ENCODE assay signal across 7 mouse cellular contexts in the genomic region with DNA sequence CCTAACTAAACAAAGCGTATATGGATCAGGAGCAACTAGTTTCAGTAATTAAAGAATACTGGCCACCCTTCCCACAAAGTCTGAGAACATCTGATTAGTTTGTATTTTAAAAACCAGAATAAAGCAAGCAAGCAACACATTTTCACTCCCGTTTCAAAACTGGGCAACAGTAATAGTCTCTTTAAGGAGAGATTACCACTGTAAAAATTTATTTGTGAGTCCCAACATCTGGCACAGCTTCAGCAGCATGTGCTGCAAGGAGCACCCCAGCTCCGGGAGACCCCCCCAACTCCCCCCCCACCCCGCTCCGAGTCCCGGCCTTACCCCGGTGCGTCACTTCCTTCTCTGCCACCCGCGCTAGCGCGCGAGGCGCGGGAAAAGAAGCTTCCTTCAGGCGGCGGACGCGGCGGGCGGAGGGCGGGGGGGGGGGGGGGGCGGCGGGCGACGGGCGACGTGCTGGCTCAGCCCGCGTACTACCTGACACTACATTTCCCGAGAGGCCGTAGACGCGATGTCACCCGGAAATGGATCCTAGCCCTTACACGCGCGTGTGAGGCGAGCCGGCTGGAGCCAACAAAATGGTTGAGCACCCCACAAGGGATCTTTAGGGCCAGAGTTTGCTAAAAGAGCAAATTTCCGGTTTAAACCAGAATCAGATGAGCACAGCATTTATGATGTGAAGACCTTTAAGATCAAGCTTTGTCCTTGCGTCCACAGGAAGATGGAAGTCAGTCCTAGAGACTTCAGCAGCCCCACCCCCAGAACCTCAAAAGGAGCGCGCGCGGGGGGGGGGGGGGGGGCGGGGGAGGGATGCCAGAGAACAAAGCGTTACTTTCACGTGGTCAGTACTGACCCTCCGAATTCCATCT. TPM values are rescaled to one million over a fixed set of nuclear protein-coding genes. Genes with fewer than 3 reads are reported as not detected.
DNase-seq lines count a peak whose midpoint lies in the region; ATAC-seq lines count a peak whose summit lies in the region.

No protein-coding gene starts in this region.

- H3K9me3 ChIP-seq in intestine, embryonic 16.5 days (ENCODE audit: control insufficient read depth, low read length): no peaks in the 10 kb centered on the region
- no peaks in the 10 kb centered on the region for H3K9me3 ChIP-seq in midbrain, embryonic 10.5 days (replicated peaks)

- H3K9ac ChIP-seq in intestine, embryonic 16.5 days (ENCODE audit: low read depth, low read length): peak overlapping the region; percentile 67

- WGBS in intestine, embryonic 16.5 days: under 1% methylated on average over 27 of the region's 50 CpGs
- 3% methylated on average over 31 of the region's 50 CpGs for WGBS in midbrain, embryonic 10.5 days

- no peaks in the 10 kb centered on the region for H3K27me3 ChIP-seq in intestine, embryonic 16.5 days (replicated peaks; ENCODE audit: control insufficient read depth, insufficient read depth, low read length)
- no peaks in the 10 kb centered on the region for H3K27me3 ChIP-seq in midbrain, embryonic 10.5 days (ENCODE audit: low read depth, poor library complexity, severe bottlenecking)

- intact Hi-C loops in left cerebral cortex, postnatal 36 days (cut with DNase I): loop anchor here (5.0 kb wide), 1 partner anchor 49 kb away; no protein-coding TSS in a partner anchor

- H3K36me3 ChIP-seq in intestine, embryonic 16.5 days (ENCODE audit: control insufficient read depth, insufficient read depth, low read length): no peaks in the 10 kb centered on the region
- peaks cover 25% of the 10 kb centered on the region for H3K36me3 ChIP-seq in midbrain, embryonic 10.5 days

- no peaks in the 10 kb centered on the region for H3K4me1 ChIP-seq in intestine, embryonic 16.5 days (ENCODE audit: control insufficient read depth, insufficient read depth, low read length)
- peaks cover 24% of the 10 kb centered on the region for H3K4me1 ChIP-seq in midbrain, embryonic 10.5 days

- peak overlapping the region; percentile 50 for H3K4me3 ChIP-seq in intestine, embryonic 16.5 days (ENCODE audit: low read length)
- H3K4me3 ChIP-seq in midbrain, embryonic 10.5 days: peak overlapping the region; percentile 57

- ATAC-seq in intestine, embryonic 16.5 days: peak; percentile 97

- DNase-seq in adrenal gland, adult 8-10 months: peak; percentile 90
- peak; percentile 73 for DNase-seq in embryo, embryonic 11.5 days (ENCODE audit: low read depth, low spot score)
- DNase-seq in gastrocnemius, postnatal 4 days (ENCODE audit: low spot score in 2 of 2): peak; percentile 56 to 66
- peak; percentile 71 to 89 for DNase-seq in left cerebral cortex, postnatal 36 days (ENCODE audit: low spot score in 2 of 2)
- peak; percentile 88 for DNase-seq in midbrain, embryonic 10.5 days (ENCODE audit: low spot score)
- DNase-seq in right cerebral cortex, postnatal 36 days (ENCODE audit: low spot score in 2 of 2): peak; percentile 81 to 86

- peak overlapping the region; percentile 91 for H3K27ac ChIP-seq in intestine, embryonic 16.5 days (ENCODE audit: low read length)
- H3K27ac ChIP-seq in midbrain, embryonic 10.5 days (replicated peaks): peak overlapping the region; percentile 91

- H3K4me2 ChIP-seq in intestine, embryonic 16.5 days (ENCODE audit: low read depth, low read length): peak overlapping the region; percentile 62

RNA-seq across cellular contexts. Expression of a gene that starts 13.6 kb away (rescaled TPM):
- not detected for total RNA-seq in adrenal gland, adult 8-10 months (2022)
- not detected for total RNA-seq in gastrocnemius, postnatal 4 days (2021)
- not detected in 2 replicates for polyA plus RNA-seq in intestine, embryonic 16.5 days (2015; fragmentation: Nextera tagmentation; extraction: Ambion mirVana)
- total RNA-seq in left cerebral cortex, postnatal 36 days (2021): not detected
- polyA plus RNA-seq in midbrain, embryonic 10.5 days (2016; fragmentation: Nextera tagmentation; extraction: Ambion mirVana): not detected in 2 replicates

Comparison
In these comparisons a context has a peak if more than half of its experiments do, and no peak if none do; other contexts are left out.
1. Peak in every context shown above with its lines: DNase-seq, ATAC-seq, H3K4me3 ChIP-seq and H3K27ac ChIP-seq.